Mouse (Mus musculus) heart, embryonic 10.5 days (tissue): ENCODE data around the gene Mark3. TPM values are rescaled to one million over a fixed set of nuclear protein-coding genes. Genes with fewer than 3 reads are reported as not detected.

Source experiments
- DNase-seq: peaks from one replicate; pipeline ENCODE4 v3.0.0-alpha.2; 2017; ENCODE audit warnings: low spot score
- H3K27ac ChIP-seq: fragments of 300-500 bp; sonication (generic); 2 replicates; pipeline ENCODE4 v1.5.1; 2016; ENCODE audit warnings: mild to moderate bottlenecking
- H3K27me3 ChIP-seq: fragments of 300-500 bp; sonication (generic); 2 replicates; pipeline ENCODE4 v1.6.1; 2016; ENCODE audit warnings: mild to moderate bottlenecking; ENCODE audit not compliant: poor library complexity, insufficient read depth, severe bottlenecking
- H3K36me3 ChIP-seq: fragments of 300-500 bp; sonication (generic); 2 replicates; pipeline ENCODE4 v1.6.1; 2016; ENCODE audit warnings: mild to moderate bottlenecking, moderate library complexity
- H3K4me1 ChIP-seq: fragments of 300-500 bp; sonication (generic); 2 replicates; pipeline ENCODE4 v1.6.1; 2016; ENCODE audit warnings: mild to moderate bottlenecking
- H3K4me3 ChIP-seq: fragments of 300-500 bp; sonication (generic); 2 replicates; pipeline ENCODE4 v1.5.1; 2016; ENCODE audit warnings: mild to moderate bottlenecking, moderate library complexity
- H3K9me3 ChIP-seq: fragments of 300-500 bp; sonication (generic); 2 replicates; pipeline ENCODE4 v1.6.1; 2016; ENCODE audit warnings: mild to moderate bottlenecking, moderate library complexity
- WGBS: fragments of 180-500 bp; shearing (Covaris S2); methylation state at CpG from one replicate; pipeline ENCODE4 v1.1.7; 2016; 5-methylcytosine and 5-hydroxymethylcytosine counted together
- polyA plus RNA-seq: library from polyadenylated mRNA; unstranded; fragments of >200 nt; fragmentation: Nextera tagmentation; extraction: Ambion mirVana; gene quantifications from 2 replicates; pipeline ENCODE4 v1.2.1, GENCODE M21; 2016

Gene Mark3
- polyA plus RNA-seq, 1 experiment from 2014 or later: 47.9 TPM

- H3K27ac ChIP-seq: peak overlapping the region; percentile 63
- H3K27me3 ChIP-seq: peaks cover 8% of the 10 kb centered on the region
- H3K36me3 ChIP-seq: peaks cover 26% of the 10 kb centered on the region
- no peak overlapping the region for H3K4me3 ChIP-seq
- WGBS: 63% methylated on average over 13 of the region's 13 CpGs
- H3K9me3 ChIP-seq: no peaks in the 10 kb centered on the region
- peak; percentile 75 for DNase-seq
- H3K4me1 ChIP-seq: peaks cover 56% of the 10 kb centered on the region
Observed at GRCm38 (mm10) chr12:111665041-111665880, 90.9 kb downstream of the Mark3 start.

GRCm38 (mm10) chr12:111666380-111666779 lies 92.1 kb downstream of the Mark3 start:
- Histone ChIP-seq H3K36me3 (peaks cover 23% of the 10 kb centered on the region), H3K9me3 (no peaks in the 10 kb centered on the region), H3K27ac (0 out of 2 replicates have a peak overlapping the region, but pooled peaks have one; percentile 63), H3K27me3 (peaks cover 19% of the 10 kb centered on the region), H3K4me1 (peaks cover 67% of the 10 kb centered on the region), H3K4me3 (no peak overlapping the region)
- no peak for DNase-seq
- WGBS: 72% methylated on average over 13 of the region's 13 CpGs

GRCm38 (mm10) chr12:111667421-111667820 lies 93.1 kb downstream of the Mark3 start:
- DNase-seq: peak; percentile 74
- Histone ChIP-seq H3K9me3 (no peaks in the 10 kb centered on the region), H3K4me1 (peaks cover 78% of the 10 kb centered on the region), H3K36me3 (peaks cover 14% of the 10 kb centered on the region), H3K27ac (no peak overlapping the region), H3K4me3 (no peak overlapping the region), H3K27me3 (peaks cover 30% of the 10 kb centered on the region)
- WGBS: 88% methylated on average over 5 of the region's 5 CpGs

GRCm38 (mm10) chr12:111668457-111668912 lies 94.2 kb downstream of the Mark3 start:
- H3K4me1 ChIP-seq: peaks cover 79% of the 10 kb centered on the region
- WGBS: 0% methylated on average over 8 of the region's 8 CpGs

GRCm38 (mm10) chr12:111669000-111669788 lies 94.9 kb downstream of the Mark3 start:
- 66% methylated on average over 23 of the region's 23 CpGs for WGBS
- peaks cover 75% of the 10 kb centered on the region for H3K4me1 ChIP-seq
- peak overlapping the region; percentile 47; the same call in 1 of the 2 replicates for H3K4me3 ChIP-seq
- no peaks in the 10 kb centered on the region for H3K9me3 ChIP-seq
- H3K27me3 ChIP-seq: peaks cover 44% of the 10 kb centered on the region
- peaks cover 12% of the 10 kb centered on the region for H3K36me3 ChIP-seq
- no peak for DNase-seq
- peak overlapping the region; percentile 88 for H3K27ac ChIP-seq

More at GRCm38 (mm10) chr12:111668457-111668912, 94.2 kb downstream of the Mark3 start:
- peak overlapping the region; percentile 88 for H3K27ac ChIP-seq
- H3K36me3 ChIP-seq: peaks cover 12% of the 10 kb centered on the region
- H3K9me3 ChIP-seq: no peaks in the 10 kb centered on the region
- H3K4me3 ChIP-seq: peak overlapping the region; percentile 47
- DNase-seq: peak; percentile 96
- H3K27me3 ChIP-seq: peaks cover 39% of the 10 kb centered on the region

GRCm38 (mm10) chr12:111669961-111670360 lies 95.6 kb downstream of the Mark3 start:
- no peak for DNase-seq
- Histone ChIP-seq H3K27ac (peak overlapping the region; percentile 88; the same call in 1 of the 2 replicates), H3K4me1 (peaks cover 72% of the 10 kb centered on the region), H3K36me3 (peaks cover 12% of the 10 kb centered on the region), H3K9me3 (no peaks in the 10 kb centered on the region), H3K4me3 (peak overlapping the region; percentile 78), H3K27me3 (peaks cover 45% of the 10 kb centered on the region)
- 53% methylated on average over 8 of the region's 8 CpGs for WGBS

GRCm38 (mm10) chr12:111670371-111670971 lies 96.1 kb downstream of the Mark3 start:
- whole genome bisulfite sequencing: 4% methylated on average over 29 of the region's 29 CpGs
- Histone ChIP-seq H3K27me3 (peaks cover 45% of the 10 kb centered on the region), H3K9me3 (no peaks in the 10 kb centered on the region), H3K4me3 (peak overlapping the region; percentile 78), H3K4me1 (peaks cover 72% of the 10 kb centered on the region), H3K36me3 (peaks cover 12% of the 10 kb centered on the region), H3K27ac (peak overlapping the region; percentile 88)
- no peak for DNase-seq

GRCm38 (mm10) chr12:111670976-111671375 lies 96.7 kb downstream of the Mark3 start:
- peak overlapping the region; percentile 88 for H3K27ac ChIP-seq

GRCm38 (mm10) chr12:111671431-111671902 lies 97.1 kb downstream of the Mark3 start:
- Histone ChIP-seq H3K9me3 (no peaks in the 10 kb centered on the region), H3K36me3 (peaks cover 12% of the 10 kb centered on the region), H3K27ac (peak overlapping the region; percentile 88), H3K4me1 (peaks cover 70% of the 10 kb centered on the region), H3K4me3 (peak overlapping the region; percentile 78), H3K27me3 (peaks cover 45% of the 10 kb centered on the region)
- under 1% methylated on average over 34 of the region's 34 CpGs for whole genome bisulfite sequencing
- DNase-seq: no peak

More at GRCm38 (mm10) chr12:111670976-111671375, 96.7 kb downstream of the Mark3 start:
- Histone ChIP-seq H3K27me3 (peaks cover 45% of the 10 kb centered on the region), H3K9me3 (no peaks in the 10 kb centered on the region), H3K4me3 (peak overlapping the region; percentile 78), H3K36me3 (peaks cover 12% of the 10 kb centered on the region), H3K4me1 (peaks cover 72% of the 10 kb centered on the region)
- WGBS: under 1% methylated on average over 35 of the region's 35 CpGs
- DNase-seq: no peak

- Histone ChIP-seq H3K27me3 (peaks cover 45% of the 10 kb centered on the region), H3K36me3 (peaks cover 12% of the 10 kb centered on the region), H3K4me1 (peaks cover 77% of the 10 kb centered on the region), H3K4me3 (peak within 1 kb of the TSS; percentile 78), H3K27ac (peak within 1 kb of the TSS; percentile 88), H3K9me3 (no peaks in the 10 kb centered on the region)
- under 1% methylated on average over 31 of the region's 31 CpGs for WGBS
- DNase-seq: peak; percentile 90
Observed at GRCm38 (mm10) chr12:111672176-111672575, 97.9 kb downstream of the Mark3 start, which contains the start of gene Ckb. Gene Ckb (minus strand): TSS chr12:111672338.

- H3K27me3 ChIP-seq: peaks cover 45% of the 10 kb centered on the region
- 8% methylated on average over 12 of the region's 12 CpGs for WGBS
- H3K4me3 ChIP-seq: peak overlapping the region; percentile 78
- H3K4me1 ChIP-seq: peaks cover 81% of the 10 kb centered on the region
- H3K36me3 ChIP-seq: peaks cover 12% of the 10 kb centered on the region
- peak overlapping the region; percentile 88 for H3K27ac ChIP-seq
- DNase-seq: no peak
- no peaks in the 10 kb centered on the region for H3K9me3 ChIP-seq
Observed at GRCm38 (mm10) chr12:111672581-111672980, 98.3 kb downstream of the Mark3 start.

- Histone ChIP-seq H3K27me3 (peaks cover 40% of the 10 kb centered on the region), H3K4me1 (peaks cover 78% of the 10 kb centered on the region), H3K27ac (peak overlapping the region; percentile 96; the same call in 1 of the 2 replicates), H3K36me3 (peaks cover 9% of the 10 kb centered on the region), H3K4me3 (peak overlapping the region; percentile 19; the same call in 1 of the 2 replicates), H3K9me3 (no peaks in the 10 kb centered on the region)
- WGBS: 11% methylated on average over 2 of the region's 2 CpGs
- no peak for DNase-seq
Observed at GRCm38 (mm10) chr12:111674850-111675486, 100.6 kb downstream of the Mark3 start.
